Mouse (Mus musculus): ENCODE measurements around the gene Baz1a.

GRCm38 (mm10) chr12:55013031-55013430 is 1.1 kb downstream of the Baz1a start:
- TF ChIP-seq GATA1 (IDR thresholded peaks at IDR 0.05; ENCODE audit: low read length), result no peak
- no peak for TF ChIP-seq TAL1 (IDR thresholded peaks at IDR 0.05; ENCODE audit: low read length)

Data from erythroblast, embryonic 14.5 days (primary cell).